Mouse (Mus musculus): Measurements from ENCODE around the gene Kif3b. TPM values are rescaled to one million over a fixed set of nuclear protein-coding genes. Genes with fewer than 3 reads are reported as not detected.
A peak's percentile ranks its signal among the peaks of the same experiment; 100 is the strongest.
"Not testable (repeated sequence)": the region's sequence is repeated elsewhere in the genome, so short reads cannot be mapped to it uniquely, and the experiment has no call there.

Kif3b gene
- polyA plus RNA-seq, 1 experiment = 5.6 TPM

GRCm38 (mm10) chr2:153276440-153276839 is 14.8 kb upstream of the Kif3b start:
- WGBS = 78% methylated on average over 8 of the region's 8 CpGs

GRCm38 (mm10) chr2:153276846-153277245 is 14.4 kb upstream of the Kif3b start:
- H3K27ac ChIP-seq (ENCODE audit: insufficient read depth, low read length); DNase-seq (ENCODE audit: low read depth in 1 of 2, low spot score in 2 of 2); H3K27me3 ChIP-seq (ENCODE audit: control insufficient read depth, insufficient read depth, low read length); H3K36me3 ChIP-seq (ENCODE audit: control insufficient read depth, insufficient read depth, low read length); H3K4me1 ChIP-seq (ENCODE audit: control insufficient read depth, insufficient read depth, insufficient read length); H3K4me3 ChIP-seq (ENCODE audit: extremely low read depth, insufficient read depth, insufficient read length): not testable (repeated sequence)
- WGBS = 91% methylated on average over 5 of the region's 5 CpGs

More at GRCm38 (mm10) chr2:153276440-153276839, 14.8 kb upstream of the Kif3b start:
- no peak for TF ChIP-seq POLR2A (IDR thresholded peaks at IDR 0.05; ENCODE audit: low read depth, low read length)
- TF ChIP-seq CTCF (IDR thresholded peaks at IDR 0.05; ENCODE audit: extremely low read depth, insufficient read depth, insufficient read length, insufficient replicate concordance) = no peak
- Histone ChIP-seq H3K4me3 (ENCODE audit: extremely low read depth, insufficient read depth, insufficient read length) (no peak overlapping the region), H3K27me3 (ENCODE audit: control insufficient read depth, insufficient read depth, low read length) (no peaks in the 10 kb centered on the region), H3K36me3 (ENCODE audit: control insufficient read depth, insufficient read depth, low read length) (no peaks in the 10 kb centered on the region), H3K27ac (ENCODE audit: insufficient read depth, low read length) (no peak overlapping the region), H3K4me1 (ENCODE audit: control insufficient read depth, insufficient read depth, insufficient read length) (no peaks in the 10 kb centered on the region)
- no peak for DNase-seq (ENCODE audit: low read depth in 1 of 2, low spot score in 2 of 2)

GRCm38 (mm10) chr2:153278357-153278756 is 12.9 kb upstream of the Kif3b start:
- H3K36me3 ChIP-seq (ENCODE audit: control insufficient read depth, insufficient read depth, low read length) = no peaks in the 10 kb centered on the region
- H3K4me3 ChIP-seq (ENCODE audit: extremely low read depth, insufficient read depth, insufficient read length) = no peak overlapping the region
- H3K4me1 ChIP-seq (ENCODE audit: control insufficient read depth, insufficient read depth, insufficient read length) = no peaks in the 10 kb centered on the region
- no peaks in the 10 kb centered on the region for H3K27me3 ChIP-seq (ENCODE audit: control insufficient read depth, insufficient read depth, low read length)
- 66% methylated on average over 5 of the region's 5 CpGs for WGBS
- no peak overlapping the region for H3K27ac ChIP-seq (ENCODE audit: insufficient read depth, low read length)
- peak in 1 of 2 experiments; percentile 23 for DNase-seq (ENCODE audit: low read depth in 1 of 2, low spot score in 2 of 2)
- TF ChIP-seq CTCF (IDR thresholded peaks at IDR 0.05; ENCODE audit: extremely low read depth, insufficient read depth, insufficient read length, insufficient replicate concordance) (no peak), POLR2A (IDR thresholded peaks at IDR 0.05; ENCODE audit: low read depth, low read length) (no peak)

GRCm38 (mm10) chr2:153283919-153284318 is 7.3 kb upstream of the Kif3b start:
- H3K4me3 ChIP-seq (ENCODE audit: extremely low read depth, insufficient read depth, insufficient read length) = no peak overlapping the region
- H3K4me1 ChIP-seq (ENCODE audit: control insufficient read depth, insufficient read depth, insufficient read length) = no peaks in the 10 kb centered on the region
- no peaks in the 10 kb centered on the region for H3K36me3 ChIP-seq (ENCODE audit: control insufficient read depth, insufficient read depth, low read length)
- WGBS = 88% methylated on average over 6 of the region's 6 CpGs
- no peaks in the 10 kb centered on the region for H3K27me3 ChIP-seq (ENCODE audit: control insufficient read depth, insufficient read depth, low read length)
- DNase-seq (ENCODE audit: low read depth in 1 of 2, low spot score in 2 of 2) = no peak
- no peak for TF ChIP-seq POLR2A (IDR thresholded peaks at IDR 0.05; ENCODE audit: low read depth, low read length)
- TF ChIP-seq CTCF (IDR thresholded peaks at IDR 0.05; ENCODE audit: extremely low read depth, insufficient read depth, insufficient read length, insufficient replicate concordance) = no peak
- no peak overlapping the region for H3K27ac ChIP-seq (ENCODE audit: insufficient read depth, low read length)

GRCm38 (mm10) chr2:153286524-153286923 is 4.7 kb upstream of the Kif3b start:
- 82% methylated on average over 4 of the region's 4 CpGs for WGBS

GRCm38 (mm10) chr2:153287835-153288234 is 3.4 kb upstream of the Kif3b start:
- WGBS = 71% methylated on average over 6 of the region's 6 CpGs
- peaks cover 8% of the 10 kb centered on the region; the same call in 1 of the 2 replicates for H3K4me1 ChIP-seq (ENCODE audit: control insufficient read depth, insufficient read depth, insufficient read length)
- TF ChIP-seq POLR2A (IDR thresholded peaks at IDR 0.05; ENCODE audit: low read depth, low read length) = no peak
- no peak for TF ChIP-seq CTCF (IDR thresholded peaks at IDR 0.05; ENCODE audit: extremely low read depth, insufficient read depth, insufficient read length, insufficient replicate concordance)
- no peak overlapping the region for H3K4me3 ChIP-seq (ENCODE audit: extremely low read depth, insufficient read depth, insufficient read length)
- DNase-seq (ENCODE audit: low read depth in 1 of 2, low spot score in 2 of 2) = no peak
- H3K27ac ChIP-seq (ENCODE audit: insufficient read depth, low read length) = no peak overlapping the region
- H3K27me3 ChIP-seq (ENCODE audit: control insufficient read depth, insufficient read depth, low read length) = no peaks in the 10 kb centered on the region
- no peaks in the 10 kb centered on the region for H3K36me3 ChIP-seq (ENCODE audit: control insufficient read depth, insufficient read depth, low read length)

More at GRCm38 (mm10) chr2:153286524-153286923, 4.7 kb upstream of the Kif3b start:
- Histone ChIP-seq H3K36me3 (ENCODE audit: control insufficient read depth, insufficient read depth, low read length) (no peaks in the 10 kb centered on the region), H3K4me3 (ENCODE audit: extremely low read depth, insufficient read depth, insufficient read length) (no peak overlapping the region), H3K4me1 (ENCODE audit: control insufficient read depth, insufficient read depth, insufficient read length) (0 out of 2 replicates have a peak, but pooled peaks cover 1% of the 10 kb centered on the region), H3K27ac (ENCODE audit: insufficient read depth, low read length) (no peak overlapping the region), H3K27me3 (ENCODE audit: control insufficient read depth, insufficient read depth, low read length) (no peaks in the 10 kb centered on the region)
- no peak for DNase-seq (ENCODE audit: low read depth in 1 of 2, low spot score in 2 of 2)
- TF ChIP-seq POLR2A (IDR thresholded peaks at IDR 0.05; ENCODE audit: low read depth, low read length) (no peak), CTCF (IDR thresholded peaks at IDR 0.05; ENCODE audit: extremely low read depth, insufficient read depth, insufficient read length, insufficient replicate concordance) (no peak)

GRCm38 (mm10) chr2:153292305-153292861 is 1.2 kb downstream of the Kif3b start:
- no peak for DNase-seq (ENCODE audit: low read depth in 1 of 2, low spot score in 2 of 2)
- Histone ChIP-seq H3K27me3 (ENCODE audit: control insufficient read depth, insufficient read depth, low read length) (no peaks in the 10 kb centered on the region), H3K4me3 (ENCODE audit: extremely low read depth, insufficient read depth, insufficient read length) (no peak overlapping the region), H3K27ac (ENCODE audit: insufficient read depth, low read length) (no peak overlapping the region), H3K36me3 (ENCODE audit: control insufficient read depth, insufficient read depth, low read length) (no peaks in the 10 kb centered on the region), H3K4me1 (ENCODE audit: control insufficient read depth, insufficient read depth, insufficient read length) (peaks cover 8% of the 10 kb centered on the region; the same call in 1 of the 2 replicates)
- TF ChIP-seq POLR2A (IDR thresholded peaks at IDR 0.05; ENCODE audit: low read depth, low read length) = no peak
- TF ChIP-seq CTCF (IDR thresholded peaks at IDR 0.05; ENCODE audit: extremely low read depth, insufficient read depth, insufficient read length, insufficient replicate concordance) = no peak
- WGBS = 34% methylated on average over 7 of the region's 7 CpGs

Measured in spleen, adult 2 months (tissue).